Mouse (Mus musculus): ENCODE data around the gene Tm9sf1. TPM values are rescaled to one million over a fixed set of nuclear protein-coding genes. Genes with fewer than 3 reads are reported as not detected.

The Tm9sf1 gene
- total RNA-seq, 2 experiments from 2014 or later, result 39.0 to 41.9 TPM

DNA sequence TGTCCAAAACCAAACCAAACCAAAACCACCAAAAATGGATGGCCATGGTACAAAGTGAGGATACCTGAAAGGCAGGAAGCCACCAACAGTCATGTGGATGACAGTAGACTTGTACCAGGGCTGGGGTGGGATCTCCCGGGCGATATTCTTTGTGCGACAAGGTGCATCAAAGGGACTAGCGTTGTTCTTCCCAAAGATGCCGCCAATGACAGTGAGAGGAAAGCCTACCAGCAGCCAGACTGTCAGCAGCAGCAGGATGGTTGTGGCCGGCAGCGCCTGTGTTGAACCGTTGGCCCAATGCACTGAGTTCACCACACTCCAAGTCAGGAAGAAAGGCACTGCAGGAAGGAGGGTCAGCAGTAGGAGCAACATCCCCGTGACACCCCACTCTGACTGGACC, 5.8 kb downstream of the Tm9sf1 start, which contains the start of gene Gm49378:
Gm49378 (minus strand) TSS at position 101 of the 400 bp plus-strand sequence.
- no peak for DNase-seq (ENCODE audit: low spot score in 2 of 2)
- intact Hi-C loops (cut with DNase I), result no loop called here

DNA sequence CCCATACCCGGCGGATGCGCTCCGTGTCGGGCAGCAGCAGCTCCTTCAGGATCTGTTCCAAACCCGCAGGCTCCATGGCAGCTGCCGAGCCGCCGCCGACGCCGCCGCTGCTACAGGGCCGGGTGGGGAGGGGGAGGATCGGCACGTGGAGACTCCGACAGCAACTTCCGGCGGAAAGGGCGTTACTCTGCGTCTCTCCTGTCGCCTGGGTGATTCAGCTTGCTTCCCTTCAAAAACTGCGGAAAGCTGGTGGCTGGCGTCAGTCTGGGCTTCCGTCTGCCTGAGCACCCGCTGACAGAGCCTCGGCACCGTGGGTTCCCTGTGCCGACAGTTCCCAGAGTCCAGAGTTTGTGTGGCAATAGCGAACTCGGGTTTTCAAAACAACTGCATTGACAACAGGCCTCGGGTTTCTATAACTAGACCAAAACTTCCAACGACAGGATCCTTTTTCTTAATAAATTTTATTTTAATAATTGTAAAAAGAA, 8.0 kb downstream of the Tm9sf1 start, which contains the start of gene Ipo4:
Ipo4 (minus strand) TSS at position 435 of the 485 bp plus-strand sequence.
- intact Hi-C loops (cut with DNase I), result no loop called here
- DNase-seq (ENCODE audit: low spot score in 2 of 2), result peak; percentile 90

DNA sequence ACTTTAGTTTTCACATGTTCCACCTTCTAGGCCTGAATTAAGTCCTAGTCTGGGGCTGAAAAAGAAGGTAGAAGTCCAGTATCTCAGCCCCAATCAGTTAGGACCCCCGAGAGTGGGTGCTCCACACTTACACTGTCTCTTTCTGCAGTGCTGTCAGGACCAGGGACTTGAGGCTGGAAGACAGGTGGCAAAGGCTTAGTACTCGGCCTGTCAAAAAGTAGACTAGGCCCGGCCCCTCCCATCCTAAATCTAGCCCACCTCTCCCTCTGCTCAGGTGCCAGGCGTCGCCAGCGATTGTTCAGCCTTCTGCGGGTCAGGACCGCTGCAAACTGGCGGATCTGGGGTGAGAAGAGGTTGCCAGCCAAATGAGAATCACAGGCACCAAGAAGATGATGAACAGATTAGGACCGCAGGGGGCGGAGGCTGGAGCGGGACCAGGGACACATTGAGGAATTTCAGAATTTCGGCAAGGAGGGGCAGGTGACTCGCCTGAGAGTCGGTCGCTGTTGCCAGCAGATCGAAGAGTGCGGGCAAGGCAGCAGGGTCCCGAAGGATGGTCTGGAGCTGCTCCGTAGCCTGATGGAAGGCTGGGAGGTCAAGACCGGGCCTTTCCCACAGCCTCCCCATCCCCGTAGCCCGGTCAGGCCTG, 8.6 kb downstream of the Tm9sf1 start:
- peak in 1 of 2 experiments; percentile 17 for DNase-seq (ENCODE audit: low spot score in 2 of 2)
- intact Hi-C loops (cut with DNase I), result no loop called here

DNA sequence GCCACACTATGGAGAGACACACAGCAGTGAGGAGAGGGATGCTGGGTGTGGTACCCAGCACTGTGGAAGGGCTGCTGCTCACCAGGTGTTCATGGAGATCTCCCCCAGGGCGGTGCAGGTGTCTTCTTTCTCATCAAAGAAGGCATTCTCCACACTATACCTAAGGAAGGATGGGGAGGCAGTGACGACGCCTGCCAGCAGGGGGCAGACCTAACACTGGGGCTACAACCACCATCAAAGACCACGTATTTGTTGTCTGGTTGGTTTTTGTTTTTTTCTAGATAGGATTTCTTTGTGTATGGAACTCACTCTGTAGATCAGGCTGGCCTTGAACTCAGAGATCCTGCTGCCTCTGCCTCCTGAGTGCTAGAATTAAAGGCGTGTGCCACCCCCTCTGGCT, 14.3 kb downstream of the Tm9sf1 start:
- DNase-seq (ENCODE audit: low spot score in 2 of 2), result no peak
- intact Hi-C loops (cut with DNase I), result no loop called here

DNA sequence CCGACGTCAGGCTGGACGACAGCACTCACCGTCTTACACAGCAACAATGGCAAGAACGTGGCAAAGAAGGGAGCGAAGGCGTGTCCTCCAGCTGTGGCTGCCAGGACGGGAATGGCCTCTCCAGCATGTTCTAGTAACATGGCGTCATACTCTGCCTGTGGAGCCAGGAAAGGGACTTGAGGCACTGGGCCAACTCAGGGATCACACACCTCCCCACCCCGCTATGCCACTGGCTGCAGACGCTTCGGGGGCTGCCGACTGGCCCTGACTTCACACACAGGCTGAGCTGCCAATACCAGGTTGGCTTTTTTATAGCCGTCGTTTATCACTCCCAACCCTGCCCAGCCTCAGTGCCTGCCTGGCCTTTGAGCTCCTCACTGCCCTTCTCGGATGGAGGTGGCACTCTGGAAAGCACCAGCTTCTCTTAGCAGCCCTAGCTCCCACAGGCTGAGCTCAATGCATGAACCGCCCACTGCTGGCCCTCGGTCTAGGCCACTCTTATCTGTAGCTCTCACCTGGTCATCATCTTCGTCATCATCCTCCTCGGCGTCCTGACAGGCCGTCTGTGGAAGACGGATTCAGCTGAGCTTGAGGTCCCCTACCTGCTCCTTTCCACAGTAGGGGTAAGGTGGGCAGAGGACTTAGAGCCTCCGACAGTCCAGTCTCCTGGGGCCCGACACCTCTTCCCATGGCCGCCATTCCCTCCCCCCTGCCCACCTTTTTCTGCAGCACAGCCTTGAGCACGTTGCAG, 15.4 kb downstream of the Tm9sf1 start:
- DNase-seq (ENCODE audit: low spot score in 2 of 2), result no peak
- intact Hi-C loops (cut with DNase I), result no loop called here

DNA sequence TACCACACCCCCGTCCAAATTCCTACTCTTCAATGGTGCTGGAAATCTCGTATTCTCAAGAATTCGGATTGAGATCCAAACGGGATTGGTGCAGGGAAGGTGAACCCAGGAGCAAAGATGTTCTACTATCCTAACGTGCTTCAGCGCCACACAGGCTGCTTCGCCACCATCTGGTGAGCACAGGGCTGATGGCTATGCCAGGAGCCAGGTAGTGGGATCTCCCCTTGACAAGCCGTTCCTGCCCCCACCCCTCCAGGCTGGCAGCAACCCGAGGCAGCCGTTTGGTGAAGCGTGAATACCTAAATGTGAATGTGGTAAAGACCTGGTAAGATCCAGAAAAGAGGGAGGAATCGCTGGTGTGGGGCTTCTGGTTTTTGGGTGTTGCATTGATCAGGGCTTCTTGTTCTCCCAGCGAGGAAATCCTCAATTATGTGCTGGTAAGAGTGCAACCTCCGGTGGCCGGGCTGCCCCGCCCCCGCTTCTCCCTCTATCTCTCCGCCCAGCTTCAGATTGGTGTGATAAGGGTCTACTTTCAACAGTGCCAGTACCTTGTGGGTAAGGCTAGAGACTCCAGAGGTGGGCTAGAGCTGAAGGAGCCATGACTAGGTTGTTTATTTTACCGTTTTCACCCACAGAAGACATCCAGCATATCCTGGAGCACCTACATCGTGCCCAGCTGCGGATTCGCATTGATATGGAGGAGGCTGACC, 25.0 kb downstream of the Tm9sf1 start:
- no peak for DNase-seq (ENCODE audit: low spot score in 2 of 2)
- intact Hi-C loops (cut with DNase I), result no loop called here

DNA sequence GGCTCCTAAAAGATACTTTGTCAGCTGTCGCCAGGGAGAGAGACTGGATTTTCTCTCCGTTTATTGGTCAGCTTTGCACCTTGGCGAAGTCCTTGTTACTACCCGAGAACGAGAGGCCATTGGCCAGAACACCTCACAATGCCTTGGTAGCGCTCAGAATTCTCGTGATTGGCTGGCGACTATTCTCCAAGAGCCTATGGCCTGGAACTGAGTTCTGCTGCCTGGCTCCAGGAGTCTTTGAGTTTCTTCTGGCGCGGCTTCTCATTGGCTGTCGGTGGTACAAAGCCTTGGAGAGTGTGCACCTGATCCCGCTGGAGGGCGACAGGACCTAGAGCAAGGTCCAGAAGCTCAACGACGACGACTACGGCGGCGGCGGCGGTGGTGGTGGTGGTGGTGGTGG, 25.8 kb downstream of the Tm9sf1 start, which contains the start of gene Rec8:
Rec8 (plus strand) TSS at position 216 of the 400 bp plus-strand sequence.
- intact Hi-C loops (cut with DNase I), result no loop called here
- no peak for DNase-seq (ENCODE audit: low spot score in 2 of 2)

DNA sequence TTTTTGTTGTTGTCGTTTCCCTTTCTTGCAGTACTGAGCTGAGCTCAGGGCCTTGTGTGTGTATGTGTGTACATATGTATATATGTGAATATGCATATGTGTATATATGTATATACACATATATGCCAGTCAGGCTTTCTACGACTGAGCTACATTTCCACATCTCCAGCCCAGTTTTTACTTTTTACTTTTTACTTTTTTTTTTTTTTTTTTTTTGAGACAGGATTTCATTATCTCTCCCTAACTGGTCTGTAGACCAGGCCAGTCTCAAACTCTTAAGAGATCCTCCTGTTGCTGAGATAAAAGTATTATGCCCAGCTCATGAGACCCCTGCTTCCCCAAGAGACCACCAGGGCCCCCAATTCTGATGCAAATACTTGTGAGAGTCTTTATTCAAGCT, 26.8 kb downstream of the Tm9sf1 start:
- no peak for DNase-seq (ENCODE audit: low spot score in 2 of 2)

DNA sequence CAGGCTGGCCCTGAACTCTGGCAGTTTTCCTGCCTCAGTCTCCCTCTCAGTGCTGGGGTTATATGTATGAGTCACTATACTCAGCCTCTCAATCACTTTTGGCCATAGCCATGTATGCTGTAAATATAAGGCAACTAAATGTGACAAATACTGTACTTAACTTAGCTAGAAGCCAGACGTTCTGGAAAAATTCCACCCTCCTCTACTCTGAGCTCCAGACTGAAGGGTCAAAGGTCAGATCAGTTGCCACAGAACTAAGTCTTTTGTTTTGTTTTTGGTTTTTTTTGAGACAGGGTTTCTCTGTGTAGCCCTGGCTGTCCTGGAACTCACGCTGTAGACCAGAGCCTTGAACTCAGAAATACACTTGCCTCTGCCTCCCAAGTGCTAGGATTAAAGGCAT, 27.7 kb downstream of the Tm9sf1 start:
- intact Hi-C loops (cut with DNase I), result no loop called here
- no peak for DNase-seq (ENCODE audit: low spot score in 2 of 2)

More for the DNA sequence above, 26.8 kb downstream of the Tm9sf1 start:
- intact Hi-C loops (cut with DNase I), result no loop called here

DNA sequence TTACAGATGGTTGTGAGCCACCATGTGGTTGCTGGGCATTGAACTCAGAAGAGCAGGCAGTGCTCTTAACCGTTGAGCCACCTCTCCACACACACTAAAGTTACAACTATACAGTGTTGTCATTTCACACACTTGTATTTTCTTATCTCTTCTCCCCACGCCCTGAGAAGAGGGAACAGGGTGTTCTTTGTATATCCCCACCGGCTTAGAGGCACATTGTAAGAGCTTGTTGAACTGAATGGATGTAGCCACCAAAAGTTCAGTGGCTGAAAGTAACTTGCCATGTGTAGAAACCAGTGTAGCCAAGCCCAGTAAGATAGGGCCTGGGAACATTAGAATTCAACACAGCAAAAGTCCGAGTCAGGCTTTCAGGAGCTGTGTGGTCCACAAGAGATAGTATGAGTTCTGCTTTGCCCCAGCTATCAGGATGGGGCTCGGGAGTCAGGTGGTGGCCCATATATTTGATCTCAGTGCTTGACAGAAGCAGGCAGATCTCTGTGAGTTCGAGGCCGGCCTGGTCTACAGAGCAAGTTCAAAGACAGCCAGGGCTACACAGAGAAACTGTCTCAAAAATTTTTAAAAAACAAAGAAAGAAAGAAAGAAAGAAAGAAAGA, 28.9 kb downstream of the Tm9sf1 start:
- DNase-seq (ENCODE audit: low spot score in 2 of 2), result no peak

DNA sequence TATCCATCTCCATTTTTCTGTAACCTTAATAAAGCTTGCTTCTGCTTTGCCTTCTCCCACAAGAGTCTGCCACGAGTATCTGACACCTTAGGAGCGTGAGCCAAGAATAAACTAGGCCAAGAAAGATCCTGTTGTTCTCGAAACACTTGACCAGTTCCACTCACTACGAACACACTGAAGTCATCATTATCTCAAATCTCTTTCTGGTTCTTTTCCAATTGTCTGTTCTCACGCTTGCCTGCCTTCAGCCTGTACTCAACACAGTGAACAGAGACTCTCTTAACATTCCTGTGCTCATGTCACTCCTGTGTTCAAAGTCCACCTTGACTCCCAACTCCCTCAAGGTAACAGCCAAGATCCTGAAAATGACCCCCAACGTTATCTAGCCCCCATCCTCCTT, 30.3 kb downstream of the Tm9sf1 start:
- no peak for DNase-seq (ENCODE audit: low spot score in 2 of 2)
- intact Hi-C loops (cut with DNase I), result no loop called here

More for the DNA sequence above, 28.9 kb downstream of the Tm9sf1 start:
- intact Hi-C loops (cut with DNase I), result no loop called here

DNA sequence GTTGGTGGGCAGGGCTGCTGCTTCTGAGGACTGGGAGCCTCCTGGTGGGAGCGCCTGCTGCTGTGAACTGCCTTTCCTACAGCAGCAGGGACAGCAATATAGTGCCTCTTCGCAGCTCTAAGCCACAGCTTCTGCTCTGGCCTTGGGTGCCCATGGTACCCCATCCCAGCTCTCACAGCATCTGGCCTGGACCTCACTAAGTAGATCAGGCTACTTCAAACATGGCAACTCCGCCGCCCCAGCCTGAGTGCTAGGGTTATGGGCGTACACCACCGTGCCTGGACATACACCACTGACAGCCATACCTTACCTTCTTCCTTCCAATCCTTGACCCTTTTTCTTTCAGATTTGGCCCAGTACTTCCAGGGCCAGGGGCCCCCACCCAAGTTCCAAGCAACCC, 35.3 kb downstream of the Tm9sf1 start:
- intact Hi-C loops (cut with DNase I), result no loop called here

DNA sequence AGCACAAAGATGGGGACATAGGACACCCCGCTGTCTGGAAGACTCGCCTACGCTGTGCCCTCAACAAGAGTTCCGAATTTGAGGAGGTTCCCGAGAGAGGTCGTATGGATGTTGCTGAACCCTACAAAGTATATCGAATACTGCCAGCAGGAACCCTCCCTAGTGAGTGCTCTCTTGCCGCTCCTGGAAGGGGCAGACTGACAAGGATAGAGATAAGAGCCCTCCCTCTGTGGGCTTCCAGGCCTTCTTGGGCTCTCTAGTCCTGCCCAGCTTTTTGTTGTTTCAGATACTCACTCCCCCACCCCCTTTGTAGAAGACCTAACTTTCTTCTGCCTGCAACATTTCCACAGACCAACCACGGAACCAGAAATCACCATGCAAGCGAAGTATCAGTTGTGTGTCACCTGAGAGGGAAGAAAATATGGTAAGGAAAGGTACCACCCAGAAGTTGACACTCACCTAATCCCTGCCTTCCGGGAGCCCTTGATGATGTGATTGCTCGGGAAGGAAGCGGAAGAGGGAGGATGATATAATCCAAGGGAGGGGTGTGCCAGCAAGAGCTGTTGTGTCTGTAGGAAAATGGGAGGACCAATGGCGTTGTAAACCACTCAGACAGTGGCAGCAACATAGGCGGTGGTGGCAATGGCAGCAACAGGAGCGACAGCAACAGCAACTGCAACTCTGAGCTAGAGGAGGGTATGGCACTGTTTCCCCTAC, 37.7 kb downstream of the Tm9sf1 start:
- no peak for DNase-seq (ENCODE audit: low spot score in 2 of 2)
- intact Hi-C loops (cut with DNase I), result no loop called here

More for the DNA sequence above, 35.3 kb downstream of the Tm9sf1 start:
- DNase-seq (ENCODE audit: low spot score in 2 of 2), result no peak

DNA sequence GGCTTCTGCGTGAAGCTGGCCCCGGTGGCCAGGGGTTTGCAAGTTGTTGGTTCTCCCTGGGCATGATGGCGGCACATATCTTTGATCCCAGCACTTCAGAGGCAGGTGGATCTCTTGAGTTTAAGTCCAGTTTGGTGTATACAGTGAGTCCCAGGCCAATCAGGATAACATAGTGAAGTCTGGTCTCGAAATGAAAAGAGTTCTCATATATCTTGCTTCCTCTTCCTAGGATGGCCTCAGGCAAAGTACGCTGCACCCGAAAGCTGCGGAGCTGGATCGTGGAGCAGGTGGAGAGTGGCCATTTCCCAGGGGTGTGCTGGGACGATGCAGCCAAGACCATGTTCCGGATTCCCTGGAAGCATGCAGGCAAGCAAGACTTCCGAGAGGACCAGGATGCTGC, 38.8 kb downstream of the Tm9sf1 start:
- DNase-seq (ENCODE audit: low spot score in 2 of 2), result no peak
- intact Hi-C loops (cut with DNase I), result no loop called here

DNA sequence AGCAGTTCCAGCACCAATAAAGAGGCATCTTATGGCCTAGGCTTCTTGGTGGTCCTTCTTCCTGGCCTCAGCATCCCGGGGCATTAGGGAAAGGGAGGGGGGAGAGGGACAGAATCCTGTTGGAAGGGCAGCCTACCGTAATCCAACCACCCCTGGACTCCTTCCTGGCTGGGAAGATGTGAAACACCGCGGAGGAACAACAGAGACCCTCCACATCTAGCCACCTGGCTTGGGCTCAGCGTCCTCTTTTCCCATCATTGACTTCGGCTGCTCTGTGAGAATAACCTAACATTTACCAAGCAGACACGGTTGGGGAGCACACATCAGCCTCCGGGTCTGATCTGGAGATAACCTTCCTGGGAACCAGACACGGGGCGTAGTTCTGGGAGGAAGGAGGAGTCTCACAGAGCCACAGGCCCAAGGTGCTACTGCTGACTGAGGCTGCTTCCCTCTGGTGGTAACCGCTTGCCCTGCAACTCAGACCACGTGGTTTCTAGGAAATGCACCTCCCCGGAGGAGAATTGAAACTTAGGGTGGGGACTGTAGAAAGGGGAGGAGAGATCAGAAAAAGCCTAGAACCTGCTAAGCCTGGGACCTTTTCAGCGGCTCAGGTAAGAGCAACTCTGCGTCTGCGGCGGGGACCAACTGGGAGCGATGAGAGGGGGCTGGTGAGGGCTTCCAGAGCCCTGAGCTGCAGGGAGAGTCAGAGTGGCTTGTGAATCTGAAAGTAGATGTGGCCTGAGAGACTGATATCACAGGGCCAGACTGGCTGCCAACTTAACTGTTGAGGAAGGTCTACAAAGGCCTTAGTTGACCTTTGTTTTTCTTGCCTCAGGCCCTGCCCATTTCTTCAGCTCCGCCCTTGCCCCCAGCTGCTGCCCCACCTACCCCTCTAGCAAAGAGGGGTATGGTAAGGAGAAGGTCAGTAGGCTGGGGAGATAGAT, 39.7 kb downstream of the Tm9sf1 start:
- intact Hi-C loops (cut with DNase I), result no loop called here
- peak; percentile 73 to 84 for DNase-seq (ENCODE audit: low spot score in 2 of 2)

DNA sequence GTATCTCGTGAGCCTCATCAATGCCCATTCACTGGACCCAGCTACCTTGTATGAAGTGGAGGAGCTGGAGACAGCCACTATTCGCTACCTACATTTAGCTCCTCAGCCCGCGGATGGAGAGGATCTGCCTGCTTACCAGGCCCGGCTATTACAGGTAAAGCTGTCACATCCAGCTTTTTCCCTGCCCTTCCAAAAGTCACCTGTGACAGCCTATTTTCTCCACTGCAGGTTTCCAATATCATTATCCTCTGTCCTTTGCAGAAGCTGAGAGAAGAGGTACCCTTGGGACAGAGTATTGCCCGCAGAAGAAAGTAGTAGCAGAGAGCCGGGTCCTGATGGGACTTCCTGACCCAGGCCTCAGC, 40.4 kb downstream of the Tm9sf1 start, which contains the start of gene Irf9:
Irf9 (plus strand) TSS at position 301 of the 362 bp plus-strand sequence.
- intact Hi-C loops (cut with DNase I), result no loop called here
- DNase-seq (ENCODE audit: low spot score in 2 of 2), result no peak

DNA sequence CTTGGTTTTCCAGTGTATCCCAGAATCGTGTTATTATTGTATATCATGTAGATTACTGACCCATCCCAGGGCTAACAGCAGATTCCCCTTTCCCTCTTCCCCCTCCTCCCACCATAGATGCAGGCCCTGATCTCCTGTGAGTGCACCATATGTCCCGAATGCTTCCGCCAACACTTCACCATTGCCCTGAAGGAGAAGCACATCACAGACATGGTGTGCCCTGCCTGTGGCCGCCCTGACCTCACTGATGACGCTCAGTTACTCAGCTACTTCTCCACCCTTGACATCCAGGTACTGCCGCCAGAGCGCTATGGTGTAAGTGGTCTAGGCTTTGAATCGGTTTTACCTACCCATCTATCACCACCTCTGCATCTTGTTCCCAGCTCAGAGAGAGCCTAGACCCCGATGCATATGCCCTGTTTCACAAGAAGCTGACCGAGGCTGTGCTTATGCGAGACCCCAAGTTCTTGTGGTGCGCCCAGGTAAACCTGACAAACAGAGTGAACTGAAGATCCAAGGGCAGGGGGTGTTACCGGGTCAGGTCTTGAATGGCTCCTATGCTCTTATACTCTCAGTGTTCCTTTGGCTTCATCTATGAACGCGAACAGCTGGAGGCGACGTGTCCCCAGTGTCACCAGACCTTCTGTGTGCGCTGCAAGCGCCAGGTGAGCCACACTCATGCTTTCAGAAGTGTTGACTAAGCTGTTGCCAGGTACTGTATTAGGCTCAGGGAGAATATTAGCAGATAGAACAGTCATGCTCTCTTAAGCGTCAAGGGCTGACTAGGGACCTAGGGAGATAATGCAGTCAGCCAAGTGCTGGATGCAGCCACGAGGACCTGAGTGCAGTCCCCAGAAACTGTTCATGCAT, 44.9 kb downstream of the Tm9sf1 start:
- DNase-seq (ENCODE audit: low spot score in 2 of 2), result no peak
- intact Hi-C loops (cut with DNase I), result no loop called here

Measured in left cerebral cortex, postnatal 36 days (tissue).